Mouse (Mus musculus): ENCODE results near the gene Rln1.

Gene Rln1

GRCm38 (mm10) chr19:29334068-29334745 is at the start of gene Rln1:
Rln1 (minus strand) TSS chr19:29334670.
- peak; percentile 78 to 82 for DNase-seq

GRCm38 (mm10) chr19:29383368-29383767 is 48.9 kb upstream of the Rln1 start:
- DNase-seq: no peak

- no peak for DNase-seq
Measured at GRCm38 (mm10) chr19:29379839-29380603, 45.6 kb upstream of the Rln1 start.

- DNase-seq: no peak
Measured at GRCm38 (mm10) chr19:29376382-29376781, 41.9 kb upstream of the Rln1 start.

- DNase-seq: no peak
Measured at GRCm38 (mm10) chr19:29374947-29375346, 40.5 kb upstream of the Rln1 start.

GRCm38 (mm10) chr19:29373438-29373837 is 39.0 kb upstream of the Rln1 start:
- no peak for DNase-seq

- no peak for DNase-seq
Measured at GRCm38 (mm10) chr19:29372621-29373020, 38.2 kb upstream of the Rln1 start.

GRCm38 (mm10) chr19:29372138-29372537 is 37.7 kb upstream of the Rln1 start:
- no peak for DNase-seq

- no peak for DNase-seq
Measured at GRCm38 (mm10) chr19:29371284-29372081, 37.0 kb upstream of the Rln1 start.

GRCm38 (mm10) chr19:29370545-29371283 is 36.2 kb upstream of the Rln1 start:
- no peak for DNase-seq

GRCm38 (mm10) chr19:29370112-29370511 is 35.6 kb upstream of the Rln1 start:
- DNase-seq: no peak

GRCm38 (mm10) chr19:29368671-29369309 is 34.3 kb upstream of the Rln1 start:
- no peak for DNase-seq

- DNase-seq: no peak
Measured at GRCm38 (mm10) chr19:29368041-29368440, 33.6 kb upstream of the Rln1 start.

- peak; percentile 71 to 73 for DNase-seq
Measured at GRCm38 (mm10) chr19:29366969-29367622, 32.6 kb upstream of the Rln1 start, which contains the start of the genes Plgrkt and Cd274. Plgrkt (minus strand) TSS chr19:29367390. Cd274 (plus strand) TSS chr19:29367455.

GRCm38 (mm10) chr19:29366226-29366968 is 31.9 kb upstream of the Rln1 start:
- no peak for DNase-seq

- DNase-seq: no peak
Measured at GRCm38 (mm10) chr19:29365105-29365504, 30.6 kb upstream of the Rln1 start.

GRCm38 (mm10) chr19:29364076-29364475 is 29.6 kb upstream of the Rln1 start:
- no peak for DNase-seq

- no peak for DNase-seq
Measured at GRCm38 (mm10) chr19:29363557-29363956, 29.1 kb upstream of the Rln1 start.

- DNase-seq: no peak
Measured at GRCm38 (mm10) chr19:29362173-29362930, 27.9 kb upstream of the Rln1 start.
